In genomic region chr10:95183051-95183450, GRCm38 (mm10) we compare ENCODE assay signal across 8 mouse cellular contexts.
DNase-seq lines count a peak whose midpoint lies in the region; ATAC-seq and TF ChIP-seq lines count a peak whose summit lies in the region.

No protein-coding gene starts in this region.

- no peak for TF ChIP-seq CTCF in kidney, adult 2 months (conservative IDR thresholded peaks at IDR 0.05; ENCODE audit: insufficient read depth, insufficient read length, low read depth, low read length)
- TF ChIP-seq CTCF in brain, embryonic 14.5 days (IDR thresholded peaks at IDR 0.05; ENCODE audit: borderline replicate concordance, extremely low read depth, insufficient read depth, insufficient read length): no peak

- ATAC-seq in kidney, embryonic 15.5 days (replicated peaks; ENCODE audit: low FRiP score): no peak
- no peak for ATAC-seq in intestine, embryonic 15.5 days
- ATAC-seq in erythroid progenitor cell, adult 5-6 weeks (replicated peaks; ENCODE audit: low FRiP score, poor library complexity, severe bottlenecking): no peak

- TF ChIP-seq POLR2A in kidney, adult 2 months (IDR thresholded peaks at IDR 0.05; ENCODE audit: low read depth, low read length): no peak
- no peak for TF ChIP-seq POLR2A in brain, embryonic 14.5 days (IDR thresholded peaks at IDR 0.05; ENCODE audit: borderline replicate concordance, extremely low read depth, insufficient read depth, insufficient read length, poor library complexity, severe bottlenecking)

- whole genome bisulfite sequencing in kidney, adult 2 months: 26% methylated on average over 4 of the region's 4 CpGs
- WGBS in kidney, embryonic 15.5 days: 65% methylated on average over 4 of the region's 4 CpGs
- 57% methylated on average over 4 of the region's 4 CpGs for WGBS in intestine, embryonic 15.5 days

- H3K4me2 ChIP-seq in kidney, embryonic 15.5 days: no peak overlapping the region
- H3K4me2 ChIP-seq in intestine, embryonic 15.5 days (replicated peaks): no peak overlapping the region

- no peaks in the 10 kb centered on the region for H3K9me3 ChIP-seq in kidney, embryonic 15.5 days (replicated peaks)
- H3K9me3 ChIP-seq in intestine, embryonic 15.5 days: no peaks in the 10 kb centered on the region

- no peak overlapping the region for H3K27ac ChIP-seq in kidney, adult 2 months (ENCODE audit: insufficient read depth, low read depth, low read length)
- H3K27ac ChIP-seq in kidney, embryonic 15.5 days: no peak overlapping the region
- H3K27ac ChIP-seq in intestine, embryonic 15.5 days: no peak overlapping the region

- DNase-seq in kidney, adult 2 months: peak; percentile 81
- peak; percentile 91 for DNase-seq in brain, embryonic 14.5 days (ENCODE audit: low read depth)
- DNase-seq in gastrocnemius, adult 18-20 months (ENCODE audit: low spot score): peak; percentile 80
- peak; percentile 70 for DNase-seq in layer of hippocampus, adult 9-11 months
- peak; percentile 29 for DNase-seq in ovary, postnatal 10 days (ENCODE audit: low spot score)

- no peak overlapping the region for H3K9ac ChIP-seq in kidney, embryonic 15.5 days
- H3K9ac ChIP-seq in intestine, embryonic 15.5 days: no peak overlapping the region

- H3K36me3 ChIP-seq in kidney, adult 2 months (ENCODE audit: control insufficient read depth, insufficient read depth, low read length): no peaks in the 10 kb centered on the region
- H3K36me3 ChIP-seq in kidney, embryonic 15.5 days: no peaks in the 10 kb centered on the region
- no peaks in the 10 kb centered on the region for H3K36me3 ChIP-seq in intestine, embryonic 15.5 days

- H3K27me3 ChIP-seq in kidney, adult 2 months (replicated peaks; ENCODE audit: control insufficient read depth, insufficient read depth, low read length): no peaks in the 10 kb centered on the region
- H3K27me3 ChIP-seq in kidney, embryonic 15.5 days: no peaks in the 10 kb centered on the region
- no peaks in the 10 kb centered on the region for H3K27me3 ChIP-seq in intestine, embryonic 15.5 days (replicated peaks)

- no peaks in the 10 kb centered on the region for H3K4me1 ChIP-seq in kidney, adult 2 months (ENCODE audit: control insufficient read depth, insufficient read depth, low read length)
- 0 out of 2 replicates have a peak, but pooled peaks cover 6% of the 10 kb centered on the region for H3K4me1 ChIP-seq in kidney, embryonic 15.5 days
- H3K4me1 ChIP-seq in intestine, embryonic 15.5 days (replicated peaks): peaks cover 7% of the 10 kb centered on the region

- no peak overlapping the region for H3K4me3 ChIP-seq in kidney, adult 2 months (ENCODE audit: insufficient read depth, low read depth, low read length)
- no peak overlapping the region for H3K4me3 ChIP-seq in kidney, embryonic 15.5 days (replicated peaks)
- H3K4me3 ChIP-seq in intestine, embryonic 15.5 days (replicated peaks): no peak overlapping the region

Comparison
In these comparisons a context has a peak if more than half of its experiments do, and no peak if none do; other contexts are left out.
1. DNase-seq: peak in every context shown above with its lines; median percentile 91 in brain, embryonic 14.5 days; 81 in kidney, adult 2 months; 80 in gastrocnemius, adult 18-20 months; 70 in layer of hippocampus, adult 9-11 months; 29 in ovary, postnatal 10 days.